Mouse (Mus musculus) CD8-positive naive resting alpha-beta T cell, adult 57 days (primary cell): ENCODE results near the gene Abcd4. TPM values are rescaled to one million over a fixed set of nuclear protein-coding genes. Genes with fewer than 3 reads are reported as not detected.

ENCODE experiments used
- total RNA-seq: library from RNA; stranded (reverse); gene quantifications from one replicate; pipeline ENCODE4 v1.2.4, GENCODE M21; 2023

Gene Abcd4
- 18.3 TPM for total RNA-seq

GRCm38 (mm10) chr12:84616977-84617630 lies at the start of gene Abcd4:
TSS of gene Abcd4 (minus strand) at chr12:84617413.

GRCm38 (mm10) chr12:84640654-84641053 lies 23.4 kb upstream of the Abcd4 start, which contains the start of gene Vrtn:
TSS of gene Vrtn (plus strand) at chr12:84641019.

GRCm38 (mm10) chr12:84569336-84569970 lies 47.8 kb downstream of the Abcd4 start, which contains the start of gene Vsx2:
TSS of gene Vsx2 (plus strand) at chr12:84569762.

Other genes with a start within 250 kb of the Abcd4 start
- gene Entpd5, start 208.4 kb downstream of the Abcd4 start, total RNA-seq = 38.2 TPM
- gene Bbof1, start 208.3 kb downstream of the Abcd4 start, total RNA-seq = 3.3 TPM
- gene Rnf113a2, start 200.2 kb downstream of the Abcd4 start, total RNA-seq = 38.0 TPM
- 15.0 TPM for gene Aldh6a1, start 166.4 kb downstream of the Abcd4 start, total RNA-seq
- gene Lin52, start 166.0 kb downstream of the Abcd4 start, total RNA-seq = 20.2 TPM
- not detected for gene Vsx2, start 47.7 kb downstream of the Abcd4 start, total RNA-seq
- not detected for gene Vrtn, start 23.6 kb upstream of the Abcd4 start, total RNA-seq
- not detected for gene Syndig1l, start 81.4 kb upstream of the Abcd4 start, total RNA-seq
- 225 TPM for gene Npc2, start 155.7 kb upstream of the Abcd4 start, total RNA-seq
- gene Isca2, start 155.8 kb upstream of the Abcd4 start, total RNA-seq = 38.3 TPM